Mouse (Mus musculus): ENCODE measurements around the gene Gm11985. TPM values are rescaled to one million over a fixed set of nuclear protein-coding genes. Genes with fewer than 3 reads are reported as not detected.

Gm11985 gene
- total and polyA plus RNA-seq, 3 experiments, result not detected

DNA sequence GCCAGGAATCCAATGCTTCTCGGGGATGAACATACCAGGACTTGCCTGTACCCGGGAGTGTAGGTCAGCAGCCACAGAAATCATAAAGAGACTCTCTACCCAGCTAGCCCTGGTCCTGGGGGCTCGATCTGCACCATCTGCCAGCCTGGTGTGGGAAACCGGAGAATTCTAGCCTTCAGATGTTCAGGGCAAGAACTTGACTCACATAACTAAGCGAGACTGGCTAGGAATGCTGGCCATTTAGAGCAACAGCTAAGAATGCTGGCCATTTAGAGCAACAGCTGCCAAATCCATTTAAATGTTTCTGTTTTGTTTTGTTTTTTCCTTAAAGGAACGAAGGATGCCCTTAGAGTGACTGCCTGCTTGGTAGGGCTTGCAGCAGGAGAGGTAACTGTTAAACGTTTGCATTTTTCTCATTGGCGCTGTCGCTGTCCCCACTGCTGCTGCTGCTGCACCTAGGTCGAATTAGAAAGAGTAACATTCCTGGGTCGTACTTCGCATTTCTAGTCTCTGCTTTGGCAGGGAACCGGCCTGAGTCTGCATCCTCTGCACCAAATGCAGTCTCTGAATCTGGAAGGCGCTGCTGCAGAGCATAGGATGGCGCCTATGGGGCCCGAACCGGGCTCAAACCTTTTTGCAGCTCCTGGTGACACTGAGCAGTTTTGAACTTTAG, 23.9 kb upstream of the Gm11985 start:
- Histone ChIP-seq H3K4me3 (peak overlapping the region; percentile 55), H3K4me1 (ENCODE audit: control insufficient read depth, insufficient read depth, low read length) (no peaks in the 10 kb centered on the region), H3K36me3 (ENCODE audit: control insufficient read depth, insufficient read depth, low read length) (no peaks in the 10 kb centered on the region), H3K9ac (ENCODE audit: low read depth, low read length) (peak overlapping the region; percentile 33; the same call in 1 of the 2 replicates), H3K79me2 (replicated peaks; ENCODE audit: control insufficient read depth, insufficient read depth, low read length) (no peaks in the 10 kb centered on the region), H3K27ac (peak overlapping the region; percentile 15), H3K27me3 (ENCODE audit: control insufficient read depth, insufficient read depth, low read length) (0 out of 2 replicates have a peak, but pooled peaks cover 1% of the 10 kb centered on the region)
- WGBS, result 12% methylated on average over 17 of the region's 17 CpGs
- no peak for DNase-seq
- no peak for TF ChIP-seq EP300 (IDR thresholded peaks at IDR 0.05; ENCODE audit: insufficient read depth, low read depth, low read length)
- intact Hi-C loops (cut with DNase I), result loop anchor here (10.0 kb wide), 2 partner anchors 623 to 923 kb away; no protein-coding TSS in a partner anchor

DNA sequence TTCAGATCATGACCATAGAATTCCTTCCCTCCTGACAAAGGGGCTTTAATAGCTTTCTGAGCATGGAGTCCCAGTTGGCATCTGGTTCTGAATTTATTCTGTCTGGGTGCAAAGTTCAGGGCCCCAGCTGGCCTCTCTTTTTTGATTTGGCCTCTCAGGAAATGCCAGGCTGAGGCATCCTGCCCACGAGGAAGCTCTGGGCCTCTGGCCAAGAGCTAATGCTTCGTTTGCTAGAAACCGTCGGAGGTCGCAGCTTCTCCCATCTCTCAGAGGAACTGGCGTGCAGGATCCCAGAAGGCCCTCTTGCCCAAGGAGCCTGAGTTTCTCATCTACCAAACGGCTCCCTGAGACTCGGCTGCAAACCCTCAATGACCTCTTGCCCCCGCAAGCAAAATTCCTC, 22.8 kb upstream of the Gm11985 start:
- Histone ChIP-seq H3K27ac (no peak overlapping the region; the same call in 1 of the 2 replicates), H3K9ac (ENCODE audit: low read depth, low read length) (no peak overlapping the region)

DNA sequence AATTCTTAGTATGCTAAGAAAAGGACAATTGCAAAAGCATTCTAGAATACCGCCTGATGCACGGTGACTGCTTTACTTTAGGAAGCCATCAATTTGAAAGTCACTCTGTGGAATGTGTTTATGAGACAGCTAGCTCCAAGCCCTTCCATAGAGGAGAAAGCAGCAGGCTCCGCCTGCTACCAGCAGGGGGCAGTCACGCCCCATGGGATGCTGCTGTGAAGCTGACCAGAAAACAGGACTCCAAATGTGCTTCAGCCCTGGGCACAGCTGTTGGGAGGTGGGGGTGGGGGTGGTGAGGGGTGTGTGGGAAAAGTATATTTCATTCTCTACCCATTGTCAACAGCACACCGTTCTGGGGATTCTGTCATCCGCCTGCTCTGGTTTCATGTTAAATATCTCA, 22.0 kb upstream of the Gm11985 start:
- no peak overlapping the region for H3K9ac ChIP-seq (ENCODE audit: low read depth, low read length)
- H3K79me2 ChIP-seq (replicated peaks; ENCODE audit: control insufficient read depth, insufficient read depth, low read length), result no peaks in the 10 kb centered on the region
- 24% methylated on average over 6 of the region's 6 CpGs for WGBS
- H3K27me3 ChIP-seq (ENCODE audit: control insufficient read depth, insufficient read depth, low read length), result 0 out of 2 replicates have a peak, but pooled peaks cover 1% of the 10 kb centered on the region
- peak; percentile 86 for TF ChIP-seq CTCF (IDR thresholded peaks at IDR 0.05)
- TF ChIP-seq POLR2A (IDR thresholded peaks at IDR 0.05; ENCODE audit: insufficient read depth, low read depth, low read length), result no peak
- TF ChIP-seq EP300 (IDR thresholded peaks at IDR 0.05; ENCODE audit: insufficient read depth, low read depth, low read length), result 0 out of 2 replicates have a peak, but pooled peaks have one; percentile 55
- no peak overlapping the region for H3K27ac ChIP-seq
- H3K4me3 ChIP-seq, result no peak overlapping the region
- no peaks in the 10 kb centered on the region for H3K4me1 ChIP-seq (ENCODE audit: control insufficient read depth, insufficient read depth, low read length)
- H3K36me3 ChIP-seq (ENCODE audit: control insufficient read depth, insufficient read depth, low read length), result no peaks in the 10 kb centered on the region
- intact Hi-C loops (cut with DNase I), result loop anchor here (1.0 to 10.0 kb wide), 5 partner anchors 624 to 1196 kb away; no protein-coding TSS in a partner anchor
- peak; percentile 61 to 85 for DNase-seq

More for the DNA sequence above, 22.8 kb upstream of the Gm11985 start:
- no peak for TF ChIP-seq CTCF (IDR thresholded peaks at IDR 0.05)
- no peak for TF ChIP-seq POLR2A (IDR thresholded peaks at IDR 0.05; ENCODE audit: insufficient read depth, low read depth, low read length)
- no peak for TF ChIP-seq EP300 (IDR thresholded peaks at IDR 0.05; ENCODE audit: insufficient read depth, low read depth, low read length)
- no peak for DNase-seq
- no peaks in the 10 kb centered on the region for H3K79me2 ChIP-seq (replicated peaks; ENCODE audit: control insufficient read depth, insufficient read depth, low read length)
- WGBS, result 19% methylated on average over 9 of the region's 9 CpGs
- intact Hi-C loops (cut with DNase I), result loop anchor here (2.0 to 10.0 kb wide), 4 partner anchors 624 to 1196 kb away; no protein-coding TSS in a partner anchor
- H3K27me3 ChIP-seq (ENCODE audit: control insufficient read depth, insufficient read depth, low read length), result 0 out of 2 replicates have a peak, but pooled peaks cover 1% of the 10 kb centered on the region
- H3K4me3 ChIP-seq, result no peak overlapping the region
- no peaks in the 10 kb centered on the region for H3K36me3 ChIP-seq (ENCODE audit: control insufficient read depth, insufficient read depth, low read length)
- H3K4me1 ChIP-seq (ENCODE audit: control insufficient read depth, insufficient read depth, low read length), result no peaks in the 10 kb centered on the region

- H3K9ac ChIP-seq (ENCODE audit: low read depth, low read length), result no peak overlapping the region
- 84% methylated on average over 9 of the region's 9 CpGs for whole genome bisulfite sequencing
- TF ChIP-seq CTCF (IDR thresholded peaks at IDR 0.05) (no peak), EP300 (IDR thresholded peaks at IDR 0.05; ENCODE audit: insufficient read depth, low read depth, low read length) (no peak), POLR2A (IDR thresholded peaks at IDR 0.05; ENCODE audit: insufficient read depth, low read depth, low read length) (no peak)
- intact Hi-C loops (cut with DNase I), result loop anchor here (2.0 kb wide), 1 partner anchor 1099 kb away; no protein-coding TSS in a partner anchor
- no peak overlapping the region for H3K4me3 ChIP-seq
- no peaks in the 10 kb centered on the region for H3K4me1 ChIP-seq (ENCODE audit: control insufficient read depth, insufficient read depth, low read length)
- H3K79me2 ChIP-seq (replicated peaks; ENCODE audit: control insufficient read depth, insufficient read depth, low read length), result no peaks in the 10 kb centered on the region
- no peak overlapping the region for H3K27ac ChIP-seq
- no peaks in the 10 kb centered on the region for H3K27me3 ChIP-seq (ENCODE audit: control insufficient read depth, insufficient read depth, low read length)
- no peak for DNase-seq
- no peaks in the 10 kb centered on the region for H3K36me3 ChIP-seq (ENCODE audit: control insufficient read depth, insufficient read depth, low read length)
These were observed 15.5 kb upstream of the Gm11985 start for GRCm38 (mm10) chr11:7203846-7204245.

DNA sequence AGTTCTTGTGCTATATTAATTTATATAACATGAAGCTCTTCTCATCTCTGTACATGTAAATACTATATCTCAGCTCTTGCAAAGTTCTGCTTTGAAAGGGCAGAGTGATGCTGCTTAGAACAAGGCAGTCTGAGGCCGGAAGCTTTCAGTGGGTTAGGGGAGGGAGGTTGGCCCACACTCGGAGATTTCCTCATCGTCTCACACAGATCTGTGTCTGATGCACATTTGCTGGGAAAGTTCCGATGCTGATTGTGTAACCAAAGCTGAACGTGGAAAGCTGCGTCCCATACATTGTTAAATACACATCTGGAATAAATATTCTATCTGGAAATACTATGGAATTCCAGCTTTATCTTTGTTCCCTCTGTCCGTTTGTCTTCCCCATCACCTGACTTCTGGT, 13.8 kb upstream of the Gm11985 start:
- intact Hi-C loops (cut with DNase I), result loop anchor here (2.0 kb wide), 1 partner anchor 1101 kb away; no protein-coding TSS in a partner anchor
- no peak for DNase-seq
- H3K4me3 ChIP-seq, result no peak overlapping the region
- H3K27ac ChIP-seq, result no peak overlapping the region
- H3K79me2 ChIP-seq (replicated peaks; ENCODE audit: control insufficient read depth, insufficient read depth, low read length), result no peaks in the 10 kb centered on the region
- H3K36me3 ChIP-seq (ENCODE audit: control insufficient read depth, insufficient read depth, low read length), result no peaks in the 10 kb centered on the region
- H3K27me3 ChIP-seq (ENCODE audit: control insufficient read depth, insufficient read depth, low read length), result no peaks in the 10 kb centered on the region
- H3K4me1 ChIP-seq (ENCODE audit: control insufficient read depth, insufficient read depth, low read length), result no peaks in the 10 kb centered on the region
- TF ChIP-seq POLR2A (IDR thresholded peaks at IDR 0.05; ENCODE audit: insufficient read depth, low read depth, low read length) (no peak), CTCF (IDR thresholded peaks at IDR 0.05) (no peak), EP300 (IDR thresholded peaks at IDR 0.05; ENCODE audit: insufficient read depth, low read depth, low read length) (no peak)
- WGBS, result 59% methylated on average over 7 of the region's 7 CpGs
- H3K9ac ChIP-seq (ENCODE audit: low read depth, low read length), result no peak overlapping the region

DNA sequence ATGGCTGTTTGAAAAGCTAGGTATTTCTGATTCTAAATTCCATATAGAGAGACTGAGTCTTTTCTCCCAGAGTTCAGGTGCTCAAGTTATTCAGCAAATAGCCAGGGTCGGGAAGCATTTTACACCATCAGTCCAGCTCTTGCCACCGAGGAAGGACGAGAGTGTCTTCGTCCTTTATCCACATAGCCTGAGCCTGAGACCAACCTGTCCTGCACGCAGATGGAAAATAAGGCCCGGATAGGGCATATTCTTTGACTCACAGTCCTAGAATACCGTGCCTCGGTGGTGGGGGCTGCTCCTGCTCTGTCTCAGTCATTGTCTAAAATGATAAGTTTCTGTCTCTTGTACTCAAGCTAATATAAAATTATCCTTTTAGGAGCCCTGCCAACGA, 12.0 kb upstream of the Gm11985 start:
- DNase-seq, result no peak
- WGBS, result 70% methylated on average over 9 of the region's 9 CpGs
- intact Hi-C loops (cut with DNase I), result no loop called here

More for the DNA sequence above, 12.0 kb upstream of the Gm11985 start:
- Histone ChIP-seq H3K27me3 (ENCODE audit: control insufficient read depth, insufficient read depth, low read length) (no peaks in the 10 kb centered on the region), H3K9ac (ENCODE audit: low read depth, low read length) (no peak overlapping the region), H3K4me3 (no peak overlapping the region), H3K36me3 (ENCODE audit: control insufficient read depth, insufficient read depth, low read length) (no peaks in the 10 kb centered on the region), H3K79me2 (replicated peaks; ENCODE audit: control insufficient read depth, insufficient read depth, low read length) (no peaks in the 10 kb centered on the region), H3K27ac (no peak overlapping the region), H3K4me1 (ENCODE audit: control insufficient read depth, insufficient read depth, low read length) (no peaks in the 10 kb centered on the region)
- TF ChIP-seq POLR2A (IDR thresholded peaks at IDR 0.05; ENCODE audit: insufficient read depth, low read depth, low read length) (no peak), CTCF (IDR thresholded peaks at IDR 0.05) (no peak), EP300 (IDR thresholded peaks at IDR 0.05; ENCODE audit: insufficient read depth, low read depth, low read length) (no peak)
